Mouse (Mus musculus): ENCODE measurements around the gene S100a4. TPM values are rescaled to one million over a fixed set of nuclear protein-coding genes. Genes with fewer than 3 reads are reported as not detected.

The S100a4 gene
- polyA plus RNA-seq, 1 experiment from 2014 or later: 1.9 TPM

GRCm38 (mm10) chr3:90604416-90604815 is 845 bp downstream of the S100a4 start:
- no peak overlapping the region for H3K27ac ChIP-seq (ENCODE audit: low read depth, low read length)
- DNase-seq (ENCODE audit: low spot score): no peak

DNA sequence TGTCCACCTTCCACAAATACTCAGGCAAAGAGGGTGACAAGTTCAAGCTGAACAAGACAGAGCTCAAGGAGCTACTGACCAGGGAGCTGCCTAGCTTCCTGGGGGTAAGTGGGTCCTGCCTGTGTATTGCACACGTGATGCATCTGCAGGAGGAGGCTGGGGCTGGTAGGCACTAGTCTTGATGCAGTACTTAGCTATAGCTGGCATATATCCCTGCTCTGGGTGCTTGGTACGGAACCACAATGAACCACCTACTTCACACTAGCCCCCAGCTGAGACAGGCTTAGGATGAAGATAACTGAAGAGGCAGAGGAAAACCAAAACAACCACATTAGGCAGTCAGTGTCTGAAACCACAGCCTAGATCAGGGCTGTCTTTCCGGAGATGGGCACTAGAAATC is 1.5 kb downstream of the S100a4 start:
- no peak overlapping the region for H3K27ac ChIP-seq (ENCODE audit: low read depth, low read length)
- H3K9ac ChIP-seq (ENCODE audit: low read length): no peak overlapping the region
- WGBS: 77% methylated on average over 3 of the region's 3 CpGs
- no peak for DNase-seq (ENCODE audit: low spot score)
- ATAC-seq (replicated peaks; ENCODE audit: low FRiP score): no peak
- H3K4me2 ChIP-seq (ENCODE audit: low read depth, low read length, severe bottlenecking): no peak overlapping the region
- H3K27me3 ChIP-seq (ENCODE audit: control insufficient read depth, insufficient read depth, low read length): no peaks in the 10 kb centered on the region
- no peaks in the 10 kb centered on the region for H3K36me3 ChIP-seq (ENCODE audit: control insufficient read depth, insufficient read depth, low read length)
- no peak overlapping the region for H3K4me3 ChIP-seq (ENCODE audit: low read depth, low read length)
- H3K9me3 ChIP-seq (ENCODE audit: control insufficient read depth, low read length): no peaks in the 10 kb centered on the region
- no peaks in the 10 kb centered on the region; the same call in 1 of the 2 replicates for H3K4me1 ChIP-seq (replicated peaks; ENCODE audit: control insufficient read depth, insufficient read depth, low read length)

More at GRCm38 (mm10) chr3:90604416-90604815, 845 bp downstream of the S100a4 start:
- Histone ChIP-seq H3K4me1 (replicated peaks; ENCODE audit: control insufficient read depth, insufficient read depth, low read length) (no peaks in the 10 kb centered on the region; the same call in 1 of the 2 replicates), H3K9me3 (ENCODE audit: control insufficient read depth, low read length) (no peaks in the 10 kb centered on the region), H3K4me3 (ENCODE audit: low read depth, low read length) (no peak overlapping the region), H3K9ac (ENCODE audit: low read length) (no peak overlapping the region), H3K4me2 (ENCODE audit: low read depth, low read length, severe bottlenecking) (no peak overlapping the region), H3K36me3 (ENCODE audit: control insufficient read depth, insufficient read depth, low read length) (no peaks in the 10 kb centered on the region), H3K27me3 (ENCODE audit: control insufficient read depth, insufficient read depth, low read length) (no peaks in the 10 kb centered on the region)
- WGBS: 73% methylated on average over 4 of the region's 4 CpGs
- ATAC-seq (replicated peaks; ENCODE audit: low FRiP score): peak; percentile 56; the same call in 1 of the 2 replicates

DNA sequence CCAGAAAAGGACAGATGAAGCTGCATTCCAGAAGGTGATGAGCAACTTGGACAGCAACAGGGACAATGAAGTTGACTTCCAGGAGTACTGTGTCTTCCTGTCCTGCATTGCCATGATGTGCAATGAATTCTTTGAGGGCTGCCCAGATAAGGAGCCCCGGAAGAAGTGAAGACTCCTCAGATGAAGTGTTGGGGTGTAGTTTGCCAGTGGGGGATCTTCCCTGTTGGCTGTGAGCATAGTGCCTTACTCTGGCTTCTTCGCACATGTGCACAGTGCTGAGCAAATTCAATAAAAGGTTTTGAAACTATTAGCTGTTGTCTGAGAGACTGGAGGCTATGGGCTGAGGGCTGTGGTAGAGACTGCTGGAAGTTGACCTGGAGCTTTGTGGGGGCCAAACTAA is 2.2 kb downstream of the S100a4 start:
- Histone ChIP-seq H3K9ac (ENCODE audit: low read length) (no peak overlapping the region), H3K27ac (ENCODE audit: low read depth, low read length) (no peak overlapping the region), H3K9me3 (ENCODE audit: control insufficient read depth, low read length) (no peaks in the 10 kb centered on the region), H3K4me2 (ENCODE audit: low read depth, low read length, severe bottlenecking) (no peak overlapping the region), H3K27me3 (ENCODE audit: control insufficient read depth, insufficient read depth, low read length) (no peaks in the 10 kb centered on the region), H3K36me3 (ENCODE audit: control insufficient read depth, insufficient read depth, low read length) (no peaks in the 10 kb centered on the region), H3K4me1 (replicated peaks; ENCODE audit: control insufficient read depth, insufficient read depth, low read length) (no peaks in the 10 kb centered on the region; the same call in 1 of the 2 replicates), H3K4me3 (ENCODE audit: low read depth, low read length) (no peak overlapping the region)
- DNase-seq (ENCODE audit: low spot score) (no peak), ATAC-seq (replicated peaks; ENCODE audit: low FRiP score) (no peak)
- WGBS: 84% methylated on average over 2 of the region's 2 CpGs

DNA sequence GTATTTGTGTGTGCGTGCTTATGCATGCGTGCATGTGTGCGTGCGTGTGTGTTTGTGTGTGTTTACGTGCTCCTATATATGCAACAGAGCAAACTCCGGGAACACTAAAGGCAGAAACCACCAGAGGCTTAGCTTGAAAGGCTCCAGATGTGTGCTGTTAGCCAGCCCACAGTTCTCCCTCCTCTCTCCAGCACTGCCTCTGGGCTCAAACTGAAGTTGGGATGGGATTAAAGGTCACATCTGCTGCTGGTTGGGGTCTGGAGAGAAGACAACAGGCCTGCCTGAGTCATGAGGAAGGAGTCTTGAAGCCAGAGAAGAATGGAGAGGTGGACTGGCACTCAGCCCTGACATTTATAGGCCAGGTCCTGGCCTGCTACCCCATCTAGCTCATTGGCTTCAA is 2.6 kb downstream of the S100a4 start:
- H3K27ac ChIP-seq (ENCODE audit: low read depth, low read length): no peak overlapping the region
- 78% methylated on average over 6 of the region's 6 CpGs for WGBS
- DNase-seq (ENCODE audit: low spot score): no peak
- H3K4me1 ChIP-seq (replicated peaks; ENCODE audit: control insufficient read depth, insufficient read depth, low read length): no peaks in the 10 kb centered on the region; the same call in 1 of the 2 replicates
- no peaks in the 10 kb centered on the region for H3K27me3 ChIP-seq (ENCODE audit: control insufficient read depth, insufficient read depth, low read length)
- H3K9me3 ChIP-seq (ENCODE audit: control insufficient read depth, low read length): no peaks in the 10 kb centered on the region
- H3K9ac ChIP-seq (ENCODE audit: low read length): no peak overlapping the region
- no peaks in the 10 kb centered on the region for H3K36me3 ChIP-seq (ENCODE audit: control insufficient read depth, insufficient read depth, low read length)
- H3K4me3 ChIP-seq (ENCODE audit: low read depth, low read length): no peak overlapping the region
- no peak overlapping the region for H3K4me2 ChIP-seq (ENCODE audit: low read depth, low read length, severe bottlenecking)
- ATAC-seq (replicated peaks; ENCODE audit: low FRiP score): no peak

DNA sequence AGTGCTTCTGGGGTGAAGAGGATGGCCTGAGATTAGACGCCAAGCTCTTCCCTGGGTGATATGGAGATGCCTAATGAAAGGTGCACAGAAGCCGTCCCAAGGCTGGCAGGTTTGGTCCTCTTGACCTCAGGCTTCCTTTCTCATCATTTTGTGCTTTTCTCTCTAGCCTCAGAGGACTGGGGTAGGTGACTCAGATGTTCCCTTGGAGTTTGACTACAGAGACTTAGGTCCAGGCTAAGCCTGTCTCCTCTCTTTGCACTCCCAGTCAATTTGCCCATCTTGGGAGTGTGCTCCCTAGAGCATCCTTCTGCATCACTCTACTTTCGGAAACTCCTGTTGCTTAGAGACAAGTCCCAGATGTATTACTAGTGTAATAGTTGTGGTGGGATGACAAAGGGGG is 3.8 kb downstream of the S100a4 start:
- Histone ChIP-seq H3K36me3 (ENCODE audit: control insufficient read depth, insufficient read depth, low read length) (no peaks in the 10 kb centered on the region), H3K27me3 (ENCODE audit: control insufficient read depth, insufficient read depth, low read length) (no peaks in the 10 kb centered on the region), H3K9ac (ENCODE audit: low read length) (no peak overlapping the region), H3K9me3 (ENCODE audit: control insufficient read depth, low read length) (no peaks in the 10 kb centered on the region), H3K4me1 (replicated peaks; ENCODE audit: control insufficient read depth, insufficient read depth, low read length) (no peaks in the 10 kb centered on the region; the same call in 1 of the 2 replicates), H3K4me3 (ENCODE audit: low read depth, low read length) (no peak overlapping the region), H3K27ac (ENCODE audit: low read depth, low read length) (no peak overlapping the region), H3K4me2 (ENCODE audit: low read depth, low read length, severe bottlenecking) (no peak overlapping the region)
- no peak for DNase-seq (ENCODE audit: low spot score)
- no peak for ATAC-seq (replicated peaks; ENCODE audit: low FRiP score)
- 92% methylated on average over 3 of the region's 3 CpGs for WGBS

- Histone ChIP-seq H3K9ac (ENCODE audit: low read length) (no peak within 1 kb of the TSS), H3K4me3 (ENCODE audit: low read depth, low read length) (no peak within 1 kb of the TSS), H3K36me3 (ENCODE audit: control insufficient read depth, insufficient read depth, low read length) (no peaks in the 10 kb centered on the region), H3K4me1 (replicated peaks; ENCODE audit: control insufficient read depth, insufficient read depth, low read length) (peaks cover 5% of the 10 kb centered on the region; the same call in 1 of the 2 replicates), H3K9me3 (ENCODE audit: control insufficient read depth, low read length) (no peaks in the 10 kb centered on the region), H3K27ac (ENCODE audit: low read depth, low read length) (no peak within 1 kb of the TSS), H3K27me3 (ENCODE audit: control insufficient read depth, insufficient read depth, low read length) (no peaks in the 10 kb centered on the region), H3K4me2 (ENCODE audit: low read depth, low read length, severe bottlenecking) (no peak within 1 kb of the TSS)
- WGBS: 66% methylated on average over 3 of the region's 3 CpGs
- DNase-seq (ENCODE audit: low spot score) (no peak), ATAC-seq (replicated peaks; ENCODE audit: low FRiP score) (no peak)
These were observed 4.7 kb downstream of the S100a4 start, which contains the start of gene S100a5 for GRCm38 (mm10) chr3:90608223-90608622. S100a5 (plus strand) TSS chr3:90608523.

GRCm38 (mm10) chr3:90609102-90609501 is 5.5 kb downstream of the S100a4 start:
- H3K27me3 ChIP-seq (ENCODE audit: control insufficient read depth, insufficient read depth, low read length): no peaks in the 10 kb centered on the region; the same call in 1 of the 2 replicates
- DNase-seq (ENCODE audit: low spot score): no peak
- peaks cover 5% of the 10 kb centered on the region; the same call in 1 of the 2 replicates for H3K4me1 ChIP-seq (replicated peaks; ENCODE audit: control insufficient read depth, insufficient read depth, low read length)
- no peak overlapping the region for H3K9ac ChIP-seq (ENCODE audit: low read length)
- no peaks in the 10 kb centered on the region for H3K36me3 ChIP-seq (ENCODE audit: control insufficient read depth, insufficient read depth, low read length)
- no peak overlapping the region for H3K4me2 ChIP-seq (ENCODE audit: low read depth, low read length, severe bottlenecking)
- no peak overlapping the region for H3K4me3 ChIP-seq (ENCODE audit: low read depth, low read length)
- H3K27ac ChIP-seq (ENCODE audit: low read depth, low read length): no peak overlapping the region
- no peak for ATAC-seq (replicated peaks; ENCODE audit: low FRiP score)
- H3K9me3 ChIP-seq (ENCODE audit: control insufficient read depth, low read length): no peaks in the 10 kb centered on the region

GRCm38 (mm10) chr3:90611494-90611893 is 7.9 kb downstream of the S100a4 start:
- H3K27ac ChIP-seq (ENCODE audit: low read depth, low read length): no peak overlapping the region
- WGBS: 84% methylated on average over 3 of the region's 3 CpGs
- DNase-seq (ENCODE audit: low spot score) (no peak), ATAC-seq (replicated peaks; ENCODE audit: low FRiP score) (no peak)
- H3K4me2 ChIP-seq (ENCODE audit: low read depth, low read length, severe bottlenecking): no peak overlapping the region
- H3K4me1 ChIP-seq (replicated peaks; ENCODE audit: control insufficient read depth, insufficient read depth, low read length): peaks cover 5% of the 10 kb centered on the region; the same call in 1 of the 2 replicates
- H3K27me3 ChIP-seq (ENCODE audit: control insufficient read depth, insufficient read depth, low read length): no peaks in the 10 kb centered on the region; the same call in 1 of the 2 replicates
- no peaks in the 10 kb centered on the region for H3K9me3 ChIP-seq (ENCODE audit: control insufficient read depth, low read length)
- H3K4me3 ChIP-seq (ENCODE audit: low read depth, low read length): no peak overlapping the region
- no peak overlapping the region for H3K9ac ChIP-seq (ENCODE audit: low read length)
- no peaks in the 10 kb centered on the region for H3K36me3 ChIP-seq (ENCODE audit: control insufficient read depth, insufficient read depth, low read length)

DNA sequence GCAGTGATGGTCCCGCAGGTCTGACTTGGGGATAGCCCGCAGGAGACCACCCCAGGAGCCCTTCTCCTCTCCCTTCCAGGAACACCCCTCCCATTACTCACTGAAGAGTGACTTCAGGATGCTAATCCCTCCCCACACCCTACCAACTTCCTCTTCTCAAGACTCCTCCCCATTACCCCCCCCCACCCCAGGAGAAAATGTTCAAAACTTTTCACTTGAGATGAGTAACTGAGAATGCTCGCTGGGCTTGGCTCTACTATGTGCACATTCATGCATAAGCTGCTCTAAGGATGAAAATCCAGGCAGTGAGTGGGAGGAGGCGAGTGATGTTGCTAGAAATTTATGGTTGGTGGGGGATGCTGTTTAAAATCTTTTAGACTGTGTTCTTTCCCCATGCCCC is 8.5 kb downstream of the S100a4 start:
- Histone ChIP-seq H3K27ac (ENCODE audit: low read depth, low read length) (no peak overlapping the region), H3K9me3 (ENCODE audit: control insufficient read depth, low read length) (no peaks in the 10 kb centered on the region), H3K4me1 (replicated peaks; ENCODE audit: control insufficient read depth, insufficient read depth, low read length) (peaks cover 5% of the 10 kb centered on the region; the same call in 1 of the 2 replicates), H3K9ac (ENCODE audit: low read length) (no peak overlapping the region), H3K36me3 (ENCODE audit: control insufficient read depth, insufficient read depth, low read length) (no peaks in the 10 kb centered on the region), H3K27me3 (ENCODE audit: control insufficient read depth, insufficient read depth, low read length) (no peaks in the 10 kb centered on the region; the same call in 1 of the 2 replicates), H3K4me3 (ENCODE audit: low read depth, low read length) (no peak overlapping the region), H3K4me2 (ENCODE audit: low read depth, low read length, severe bottlenecking) (no peak overlapping the region)
- ATAC-seq (replicated peaks; ENCODE audit: low FRiP score) (no peak), DNase-seq (ENCODE audit: low spot score) (no peak)
- 74% methylated on average over 4 of the region's 4 CpGs for WGBS

Measured in forebrain, embryonic 11.5 days (tissue).